Mouse (Mus musculus) small intestine, adult 2 months (tissue): Measurements from ENCODE around the gene Vasn.

Source experiments
- CTCF ChIP-seq: fragments of 200-500 bp; IDR thresholded peaks from 2 replicates; pipeline ENCODE4 v1.5.1; 2012; ENCODE audit warnings: low read depth, mild to moderate bottlenecking, control low read depth, inconsistent platforms, low read length, moderate library complexity, mixed read lengths; ENCODE audit not compliant: insufficient replicate concordance, insufficient read length; ENCODE audit errors: extremely low read depth
- POLR2A ChIP-seq: fragments of 200-500 bp; IDR thresholded peaks from 2 replicates; pipeline ENCODE4 v1.6.1; 2012; ENCODE audit warnings: low read depth, mild to moderate bottlenecking, control low read depth, inconsistent platforms, low read length, moderate library complexity

- TF ChIP-seq CTCF (no peak), POLR2A (no peak)
Observed at GRCm38 (mm10) chr16:4655764-4656570, 16.2 kb downstream of the Vasn start.
